Mouse (Mus musculus) ES-E14 (cell line): ENCODE results near the gene Hoxb3. TPM values are rescaled to one million over a fixed set of nuclear protein-coding genes. Genes with fewer than 3 reads are reported as not detected.

ENCODE experiments used
- DNase-seq: peaks from one replicate; pipeline ENCODE4 v3.0.0-alpha.2; 2013; ENCODE audit warnings: low read depth, low spot score
- H3K27ac ChIP-seq: 2 replicates; pipeline ENCODE4 v1.5.1; 2012; ENCODE audit warnings: low read depth, mild to moderate bottlenecking, low read length, moderate library complexity, mixed read lengths; ENCODE audit not compliant: poor library complexity, insufficient read depth, severe bottlenecking
- H3K36me3 ChIP-seq: 2 replicates; pipeline ENCODE4 v1.6.1; 2012; ENCODE audit warnings: mild to moderate bottlenecking, low read length, moderate library complexity, mixed read lengths; ENCODE audit not compliant: control insufficient read depth, poor library complexity, insufficient read depth, severe bottlenecking
- H3K4me1 ChIP-seq, 2 experiments: fragments of 150-350 bp in 1 of 2; sonication (generic) in 1 of 2; 2 replicates each; pipeline ENCODE4 v1.6.1; 2012; ENCODE audit warnings: low read length in 2 of 2, mild to moderate bottlenecking in 1 of 2, mixed read lengths in 1 of 2; ENCODE audit not compliant: control insufficient read depth in 2 of 2, insufficient read depth in 2 of 2, poor library complexity in 1 of 2
- H3K4me3 ChIP-seq, 2 experiments: fragments of 150-350 bp in 1 of 2; sonication (generic) in 1 of 2; 2 replicates each; pipeline ENCODE4 v1.5.1; 2012; ENCODE audit warnings: low read length in 2 of 2, low read depth in 1 of 2, mild to moderate bottlenecking in 1 of 2, mixed read lengths in 1 of 2; ENCODE audit not compliant: insufficient read depth in 1 of 2, poor library complexity in 1 of 2, severe bottlenecking in 1 of 2
- H3K9ac ChIP-seq: 2 replicates; pipeline ENCODE4 v1.6.1; 2012; ENCODE audit warnings: low read depth, mild to moderate bottlenecking, low read length, mixed read lengths; ENCODE audit not compliant: poor library complexity, insufficient read depth, severe bottlenecking
- H3K9me3 ChIP-seq: fragments of 150-350 bp; sonication (generic); 2 replicates; pipeline ENCODE4 v1.6.1; 2012; ENCODE audit warnings: low read depth, mild to moderate bottlenecking, low read length; ENCODE audit not compliant: control insufficient read depth, insufficient read depth
- CHD2 ChIP-seq: IDR thresholded peaks from 2 replicates; pipeline ENCODE4 v1.6.1; 2014; ENCODE audit warnings: mild to moderate bottlenecking, low read depth, low read length, inconsistent platforms
- HCFC1 ChIP-seq: IDR thresholded peaks from 2 replicates; pipeline ENCODE4 v1.6.1; 2012; ENCODE audit warnings: low read length, inconsistent platforms, borderline replicate concordance; ENCODE audit not compliant: insufficient read depth
- MAFK ChIP-seq: IDR thresholded peaks from 2 replicates; pipeline ENCODE4 v1.6.1; 2014; ENCODE audit warnings: mild to moderate bottlenecking, low read depth, low read length, inconsistent platforms; ENCODE audit not compliant: insufficient read depth
- ZC3H11A ChIP-seq: IDR thresholded peaks from 2 replicates; pipeline ENCODE4 v1.6.1; 2012; ENCODE audit warnings: low read depth, mild to moderate bottlenecking, inconsistent platforms, low read length, borderline replicate concordance
- ZNF384 ChIP-seq: IDR thresholded peaks from 2 replicates; pipeline ENCODE4 v1.6.1; 2012; ENCODE audit warnings: low read depth, low read length, inconsistent platforms
- in situ Hi-C, 2 experiments: fragments of 600-800 bp; cut with MboI; formaldehyde crosslinking; loops; one replicate each; pipeline ENCODE4 v1.15.1; 2025; ENCODE audit warnings: low sequenced_read_pairs in 2 of 2, inconsistent platforms in 1 of 2; ENCODE audit not compliant: unreplicated experiment in 2 of 2
- total RNA-seq: library from RNA; depleted of rRNA; stranded (reverse); fragments of 300-350 nt; gene quantifications from 2 replicates; pipeline ENCODE4 v1.2.3, GENCODE M21; 2012; rRNA removed

Gene Hoxb3
- total RNA-seq, result 0.54 TPM in 1 of 2 replicates, not detected in the other

DNA sequence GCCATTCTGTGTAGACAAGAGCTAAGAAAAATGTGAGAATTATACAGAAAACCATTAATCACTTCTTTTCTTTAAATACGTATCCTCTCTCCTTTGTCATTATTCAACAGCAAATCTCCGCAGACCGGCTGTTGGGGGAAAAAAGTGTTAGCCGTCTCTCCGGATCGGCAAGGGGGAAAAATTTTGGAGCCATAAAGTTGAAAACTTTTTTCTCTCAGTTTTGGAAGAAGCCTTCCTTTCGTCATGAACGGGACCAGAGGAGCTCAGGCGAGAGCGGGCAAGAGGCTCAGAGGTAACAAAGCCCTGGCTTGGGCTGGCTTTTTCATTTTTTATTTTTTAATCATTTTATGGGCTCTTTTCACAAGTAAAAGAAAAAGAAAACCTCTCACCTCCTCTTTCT, at the start of gene Hoxb3:
TSS of gene Hoxb3 (plus strand) at position 173 of the 400 bp plus-strand sequence.
- H3K4me3 ChIP-seq, result no peak within 1 kb of the TSS
- no peaks in the 10 kb centered on the region for H3K4me1 ChIP-seq
- no peak for DNase-seq
- H3K27ac ChIP-seq, result no peak within 1 kb of the TSS
- TF ChIP-seq CHD2 (no peak), HCFC1 (no peak), MAFK (no peak), ZNF384 (no peak), ZC3H11A (no peak)
- in situ Hi-C loops, result no loop called here
- H3K36me3 ChIP-seq, result no peaks in the 10 kb centered on the region
- no peak within 1 kb of the TSS for H3K9ac ChIP-seq
- H3K9me3 ChIP-seq, result no peaks in the 10 kb centered on the region

DNA sequence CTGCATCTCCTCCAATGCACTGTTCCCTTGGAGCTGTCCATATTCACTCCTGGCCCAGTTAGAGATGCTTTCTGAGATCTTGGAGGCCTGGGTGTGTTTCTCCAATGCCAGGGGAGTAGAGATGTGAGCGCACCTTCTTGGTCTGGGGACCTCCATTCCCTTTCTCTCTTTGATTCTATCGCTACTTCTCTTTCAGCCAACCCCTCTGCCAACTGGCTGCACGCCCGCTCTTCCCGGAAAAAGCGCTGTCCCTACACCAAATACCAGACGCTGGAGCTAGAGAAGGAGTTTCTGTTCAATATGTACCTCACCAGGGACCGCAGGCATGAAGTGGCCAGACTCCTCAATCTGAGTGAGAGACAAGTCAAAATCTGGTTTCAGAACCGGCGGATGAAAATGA, 48.7 kb upstream of the Hoxb3 start:
- H3K36me3 ChIP-seq, result no peaks in the 10 kb centered on the region
- no peak for DNase-seq
- TF ChIP-seq ZC3H11A (no peak), HCFC1 (no peak), ZNF384 (no peak), CHD2 (no peak), MAFK (no peak)
- in situ Hi-C loops, result no loop called here
- H3K9me3 ChIP-seq, result no peaks in the 10 kb centered on the region
- no peak overlapping the region for H3K4me3 ChIP-seq
- peaks cover 0 to 8% of the 10 kb centered on the region in 2 experiments; a peak in 2 of 4 replicates for H3K4me1 ChIP-seq
- H3K27ac ChIP-seq, result no peak overlapping the region
- no peak overlapping the region for H3K9ac ChIP-seq

DNA sequence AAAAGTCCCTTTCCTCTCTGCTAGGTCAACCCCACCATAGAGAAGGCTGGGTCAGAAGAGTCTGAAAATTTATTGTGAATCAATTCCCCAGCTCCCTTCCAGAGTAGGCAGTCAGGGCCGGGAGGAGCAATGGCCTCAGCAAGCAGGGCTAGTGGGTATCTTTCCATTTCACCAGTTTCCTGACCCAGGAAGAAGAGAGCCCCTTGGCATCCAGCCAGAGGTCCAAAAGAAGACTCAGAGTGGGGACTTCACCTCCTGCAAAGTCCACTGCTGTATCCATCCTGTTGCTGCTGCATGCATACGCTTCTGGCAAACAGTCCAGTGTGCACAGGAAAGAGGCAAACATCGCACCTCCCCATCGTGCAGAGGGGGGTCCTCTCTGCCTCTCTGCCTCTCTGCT, 47.2 kb upstream of the Hoxb3 start:
- DNase-seq, result no peak
- in situ Hi-C loops, result loop anchor here in 1 of 2 experiments (25.0 kb wide), 1 partner anchor 586 kb away; no protein-coding TSS in a partner anchor
- Histone ChIP-seq H3K9me3 (no peaks in the 10 kb centered on the region), H3K9ac (no peak overlapping the region), H3K4me1 (peaks cover 0 to 4% of the 10 kb centered on the region in 2 experiments; a peak in 2 of 4 replicates), H3K27ac (no peak overlapping the region), H3K36me3 (no peaks in the 10 kb centered on the region), H3K4me3 (no peak overlapping the region)
- TF ChIP-seq HCFC1 (no peak), MAFK (no peak), CHD2 (no peak), ZNF384 (no peak), ZC3H11A (no peak)

DNA sequence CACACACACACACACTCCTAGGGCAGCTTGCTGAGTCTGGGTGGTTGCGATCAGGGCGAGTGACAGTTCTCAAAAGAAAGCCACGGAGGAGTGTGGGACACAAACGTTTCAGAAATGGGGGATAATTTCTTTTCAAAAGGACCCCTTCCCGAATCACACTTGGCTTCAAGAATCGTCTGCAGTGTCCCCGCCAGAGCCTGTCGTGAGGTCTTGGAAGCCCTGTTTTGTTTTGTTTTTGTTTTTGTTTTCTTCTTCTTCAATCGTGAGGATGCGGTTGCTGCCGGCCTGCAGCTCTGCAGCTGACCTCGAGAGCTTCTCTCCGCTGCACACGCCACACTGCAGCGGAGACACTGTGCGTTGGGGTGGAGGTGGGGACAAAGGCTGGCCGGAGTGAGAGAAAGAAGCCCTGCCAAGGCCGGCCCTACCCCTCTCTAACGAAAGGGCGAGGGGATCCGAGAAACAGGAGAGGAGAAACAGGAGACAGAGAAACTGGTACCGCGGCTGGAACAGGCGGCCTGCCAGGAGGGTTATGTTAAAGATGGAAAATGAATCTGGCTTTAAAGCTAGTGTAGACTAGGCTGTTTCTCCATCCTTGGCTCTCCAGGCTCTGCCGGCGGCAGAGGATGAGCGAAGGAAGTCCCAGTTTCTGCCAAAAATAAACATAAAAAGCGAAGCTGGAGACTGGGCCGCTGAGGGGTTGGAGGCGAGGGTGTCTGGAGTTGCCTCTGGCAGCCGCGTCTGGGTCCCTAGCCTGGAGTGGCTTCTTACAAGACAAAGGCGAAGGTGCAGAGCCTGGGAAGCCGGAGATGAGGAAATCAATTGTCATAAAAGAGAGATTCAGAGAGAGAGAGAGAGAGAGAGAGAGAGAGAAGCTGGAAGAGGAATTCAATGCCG, 45.7 kb upstream of the Hoxb3 start:
- H3K4me3 ChIP-seq, result no peak overlapping the region
- DNase-seq, result no peak
- H3K9me3 ChIP-seq, result no peaks in the 10 kb centered on the region
- no peaks in the 10 kb centered on the region for H3K4me1 ChIP-seq
- in situ Hi-C loops, result loop anchor here in 1 of 2 experiments (25.0 kb wide), 1 partner anchor 585 kb away; no protein-coding TSS in a partner anchor
- no peak overlapping the region for H3K9ac ChIP-seq
- TF ChIP-seq CHD2 (no peak), ZNF384 (no peak), MAFK (no peak), HCFC1 (no peak), ZC3H11A (no peak)
- no peaks in the 10 kb centered on the region for H3K36me3 ChIP-seq
- H3K27ac ChIP-seq, result no peak overlapping the region
